Mouse (Mus musculus) urinary bladder, postnatal 14 days (tissue): Measurements from ENCODE around the gene Ccn1.

Experiments used
- DNase-seq: peaks from one replicate; pipeline ENCODE4 v3.0.0; 2021; ENCODE audit warnings: low spot score

Gene Ccn1

DNA sequence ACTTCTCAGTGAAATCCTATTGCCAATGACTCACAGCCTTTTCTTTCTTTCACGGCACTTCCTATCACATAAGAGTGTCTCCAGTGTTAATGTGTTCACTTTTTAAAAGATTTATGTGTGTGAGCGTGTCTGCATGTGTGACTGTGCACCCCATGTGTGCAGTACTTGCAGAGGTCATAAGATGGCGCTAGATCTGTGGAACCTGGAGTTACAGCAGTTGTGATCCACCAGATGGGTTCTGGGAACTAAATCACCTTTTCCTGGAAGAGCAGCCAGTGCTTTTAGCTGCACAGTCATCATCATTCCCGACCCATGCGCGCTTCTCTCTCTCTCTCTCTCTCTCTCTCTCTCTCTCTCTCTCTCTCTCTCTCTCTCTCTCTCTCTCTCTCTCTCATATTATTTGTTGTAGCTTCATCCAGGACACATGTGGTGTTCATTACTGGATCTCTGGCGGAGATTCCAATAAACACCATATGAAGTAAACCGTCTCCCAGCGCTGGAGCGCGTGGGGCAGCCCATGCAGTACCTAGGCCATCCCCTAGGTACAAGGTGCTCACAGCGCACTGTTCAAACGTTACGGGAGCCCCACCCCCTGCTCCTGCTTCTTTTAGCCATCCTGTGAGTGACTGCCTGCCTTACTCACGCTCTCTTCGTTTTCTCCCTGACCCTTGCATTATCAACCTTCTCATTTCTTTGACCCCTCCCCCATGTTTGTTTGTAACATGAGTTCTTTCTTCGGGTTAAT lies 30.0 kb downstream of the Ccn1 start:
- no peak for DNase-seq

DNA sequence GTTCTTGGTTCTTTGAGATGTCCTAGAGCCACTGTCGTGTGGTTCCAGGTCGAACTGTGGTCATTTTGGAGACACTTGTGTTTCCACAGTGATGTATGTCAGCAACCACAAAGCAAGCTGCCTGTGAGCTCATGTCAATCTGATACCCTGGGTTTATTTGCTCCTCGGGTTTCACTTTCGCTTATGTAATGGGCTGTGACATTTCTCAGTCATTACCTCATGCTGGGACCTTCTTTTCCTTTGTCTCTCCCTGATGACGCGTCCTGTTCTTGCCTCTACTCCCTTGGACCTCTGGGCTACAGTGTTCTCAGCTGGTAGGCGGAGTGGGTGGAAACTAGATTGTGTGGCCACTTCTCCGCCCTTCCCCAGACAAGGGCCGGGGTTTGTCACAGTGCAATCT lies 31.5 kb downstream of the Ccn1 start:
- no peak for DNase-seq

DNA sequence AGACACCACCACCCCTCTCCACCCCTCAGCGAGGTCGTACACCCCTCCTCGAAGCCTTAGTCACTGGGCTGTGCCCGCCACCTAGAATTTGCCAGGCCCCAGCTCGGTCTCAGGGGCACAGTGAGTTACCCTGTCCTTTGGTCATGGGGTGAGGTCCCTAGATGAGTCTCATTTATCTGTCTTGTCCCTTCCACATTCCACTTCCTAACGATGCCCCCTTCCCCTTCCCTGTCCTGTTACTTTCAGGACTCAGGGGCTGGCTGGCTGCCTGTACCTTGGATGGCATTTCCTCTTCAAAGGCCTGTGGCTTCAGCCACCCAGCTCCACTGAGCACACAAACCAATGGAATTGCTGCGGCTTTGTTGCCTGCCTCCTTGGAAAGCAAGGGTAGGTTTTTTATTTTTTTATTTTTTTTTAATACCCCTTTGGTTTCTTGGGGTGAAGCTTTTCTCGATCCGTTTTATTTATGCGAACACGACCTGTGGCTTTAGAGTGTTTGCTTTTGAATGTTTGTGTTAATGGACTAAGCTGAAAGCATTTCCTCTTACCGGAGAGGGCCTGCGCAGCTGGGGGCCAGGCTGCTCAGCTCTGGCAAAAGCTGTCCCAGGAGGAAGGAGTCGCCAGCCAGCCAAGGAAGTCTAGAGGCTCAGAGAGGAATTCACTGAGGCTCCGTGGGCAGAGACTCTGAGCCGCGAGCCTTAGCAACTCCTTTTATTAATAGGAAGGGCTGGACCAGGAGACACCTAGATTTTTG lies 35.2 kb downstream of the Ccn1 start:
- peak; percentile 53 for DNase-seq

DNA sequence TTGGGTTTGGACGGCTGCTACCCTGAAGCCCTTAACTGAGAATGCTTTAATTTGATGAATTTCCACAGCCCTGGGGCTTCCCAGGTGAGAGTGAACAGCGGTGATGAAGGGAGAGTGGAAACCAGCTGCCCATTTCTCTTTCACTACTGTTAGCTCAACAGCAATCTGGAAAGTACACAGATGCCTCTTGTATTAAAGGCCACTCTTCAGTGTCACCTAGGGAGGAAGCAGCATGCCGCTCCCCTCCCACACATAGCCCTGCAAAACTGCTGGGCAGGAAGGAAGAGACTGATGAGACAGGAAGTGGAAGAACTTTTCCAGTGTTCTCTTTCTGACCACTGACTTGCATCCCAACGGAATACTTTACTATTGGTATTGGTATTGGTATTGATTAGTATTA lies 36.5 kb downstream of the Ccn1 start:
- DNase-seq, result no peak

DNA sequence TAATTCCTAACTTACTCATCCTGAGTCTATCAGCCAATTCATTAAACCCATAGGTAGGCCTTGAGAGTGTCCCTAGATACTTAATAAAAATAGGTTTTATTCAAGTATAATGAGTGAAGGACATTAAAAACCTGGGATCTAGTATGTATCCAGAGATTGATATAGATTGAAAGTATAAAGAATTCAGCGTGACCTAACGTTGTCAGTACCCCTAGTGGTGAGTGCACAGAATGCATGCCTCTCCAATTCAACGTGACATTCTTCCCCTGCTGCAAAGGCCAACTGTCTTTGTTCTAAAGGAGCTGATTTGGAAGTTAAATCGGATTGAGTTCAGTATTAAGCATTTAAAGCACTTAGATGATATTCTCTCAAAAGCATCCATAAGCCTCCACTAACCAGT lies 37.1 kb downstream of the Ccn1 start:
- DNase-seq, result no peak

DNA sequence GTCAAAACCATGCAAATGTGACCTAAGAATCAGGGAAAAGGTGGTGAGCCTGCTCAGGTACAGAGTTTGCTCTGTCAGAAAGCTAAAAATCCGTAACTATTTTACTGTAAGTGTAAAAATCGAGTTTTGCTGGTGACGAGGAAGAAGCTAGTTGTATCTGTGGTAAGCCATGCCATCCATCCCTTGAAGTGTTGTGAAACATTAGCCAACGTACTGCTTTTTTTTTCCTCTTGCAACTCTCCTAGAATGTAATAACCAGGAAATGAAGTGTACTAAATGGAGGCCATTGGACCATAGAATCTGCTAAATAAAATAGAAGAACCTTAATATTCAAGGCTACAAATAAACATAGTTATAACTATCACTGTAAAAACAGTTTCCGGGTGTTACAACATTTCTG lies 41.5 kb downstream of the Ccn1 start:
- no peak for DNase-seq

DNA sequence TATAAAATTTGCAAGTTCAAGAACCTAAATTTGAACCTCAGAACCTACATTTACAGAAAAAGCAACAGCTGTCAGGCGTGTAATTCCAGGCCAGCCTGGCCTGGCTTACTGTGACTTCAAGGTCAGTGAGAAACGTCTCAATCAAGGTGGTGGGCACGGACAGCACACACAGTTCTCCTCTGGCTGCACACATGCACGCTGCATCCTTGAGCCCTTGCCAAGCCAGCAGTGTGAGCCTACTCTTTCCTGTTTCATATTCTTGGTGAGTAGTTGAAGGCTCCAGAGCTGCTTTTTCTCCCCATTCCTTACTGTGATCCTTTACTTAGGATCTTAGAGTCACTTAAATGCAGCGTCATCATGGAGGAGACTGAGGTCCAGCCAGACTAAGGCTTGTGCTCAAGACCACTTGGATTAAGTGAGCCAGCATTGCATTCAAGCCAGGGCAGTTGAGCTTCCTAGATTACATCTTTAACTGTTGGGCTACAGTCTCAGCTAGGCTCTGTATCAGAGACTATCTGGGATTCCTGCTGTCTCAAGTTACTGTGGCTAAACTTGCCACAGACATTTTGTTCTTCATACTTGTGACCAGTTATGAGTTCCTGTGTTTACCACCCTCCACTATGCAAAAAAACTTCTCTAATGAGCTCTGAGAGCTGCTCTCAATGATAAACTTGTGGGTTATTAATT lies 44.2 kb downstream of the Ccn1 start:
- no peak for DNase-seq

DNA sequence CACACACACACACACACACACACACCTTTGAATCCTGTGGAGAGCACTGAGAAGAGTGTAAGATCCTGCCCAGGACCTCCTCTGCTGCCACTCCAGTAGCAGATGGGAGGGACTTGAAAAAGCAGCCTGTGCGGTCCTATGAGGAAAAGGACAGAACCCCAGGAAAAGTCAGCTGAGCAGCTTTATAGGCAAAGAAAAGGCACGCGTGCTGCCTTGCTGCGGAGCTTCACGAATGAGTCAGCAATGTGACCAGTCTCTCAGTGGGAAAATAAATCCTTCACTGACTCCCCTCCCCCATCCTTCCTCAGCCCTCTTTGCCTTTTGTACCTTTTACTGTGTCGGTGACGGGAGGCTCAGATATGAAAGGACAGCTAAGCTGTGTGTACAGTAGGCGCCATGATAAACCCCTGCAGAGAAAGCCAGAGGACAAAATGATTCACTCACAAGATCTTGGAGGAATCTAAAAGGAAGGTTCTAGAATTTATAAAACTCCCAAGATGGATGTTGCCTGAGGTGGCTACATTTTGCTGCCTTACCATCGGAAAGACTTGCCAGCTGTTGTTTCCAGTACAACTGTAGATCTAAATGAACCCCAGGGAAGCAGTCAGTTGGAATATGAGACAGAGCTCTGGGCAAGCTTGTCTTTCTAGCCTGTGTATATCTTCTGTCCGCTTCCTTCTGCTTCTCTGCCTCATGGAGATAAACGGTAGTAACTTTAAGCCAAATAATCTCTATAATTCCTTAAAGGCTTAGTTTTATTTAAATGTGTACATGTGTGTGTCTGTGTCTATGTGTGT lies 47.2 kb downstream of the Ccn1 start:
- DNase-seq, result peak; percentile 56

DNA sequence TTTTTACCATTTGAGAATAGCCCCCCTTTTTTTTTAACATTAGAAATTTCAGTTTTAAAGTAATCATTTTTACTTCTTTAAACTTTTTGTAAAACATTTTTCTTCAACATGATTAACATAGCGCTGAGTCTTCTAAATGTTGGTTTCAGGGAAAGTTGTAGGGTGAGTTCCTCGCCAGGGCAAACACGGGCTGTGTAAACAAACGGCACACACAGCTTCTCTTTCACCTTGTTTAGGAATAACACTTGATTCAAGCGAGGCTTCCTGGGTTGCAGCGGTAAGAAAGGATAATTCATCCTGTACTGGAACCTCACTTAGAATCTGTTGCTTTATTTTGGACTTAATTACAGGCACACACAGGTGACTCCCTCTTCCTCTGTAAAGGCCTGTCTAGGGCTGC lies 48.4 kb downstream of the Ccn1 start:
- peak; percentile 29 for DNase-seq

DNA sequence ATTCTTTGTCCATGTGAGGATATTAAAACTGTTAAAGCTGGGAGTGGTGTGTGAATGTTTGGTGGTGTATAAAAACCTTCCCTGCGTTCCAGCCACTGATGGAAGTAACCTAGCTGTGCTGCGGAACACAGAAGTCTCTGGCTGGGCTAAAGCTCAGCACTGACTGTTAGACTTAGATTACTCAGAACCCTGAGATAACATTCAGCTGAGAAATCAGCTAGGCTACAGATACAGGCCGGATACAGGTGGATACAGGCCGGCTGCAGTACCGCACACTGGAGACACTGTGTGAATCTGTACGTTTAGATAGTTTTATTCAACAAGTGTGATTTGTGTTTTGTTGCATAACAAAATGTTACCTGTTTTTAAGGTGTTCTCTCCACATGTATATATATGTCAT lies 49.0 kb downstream of the Ccn1 start:
- DNase-seq, result no peak

DNA sequence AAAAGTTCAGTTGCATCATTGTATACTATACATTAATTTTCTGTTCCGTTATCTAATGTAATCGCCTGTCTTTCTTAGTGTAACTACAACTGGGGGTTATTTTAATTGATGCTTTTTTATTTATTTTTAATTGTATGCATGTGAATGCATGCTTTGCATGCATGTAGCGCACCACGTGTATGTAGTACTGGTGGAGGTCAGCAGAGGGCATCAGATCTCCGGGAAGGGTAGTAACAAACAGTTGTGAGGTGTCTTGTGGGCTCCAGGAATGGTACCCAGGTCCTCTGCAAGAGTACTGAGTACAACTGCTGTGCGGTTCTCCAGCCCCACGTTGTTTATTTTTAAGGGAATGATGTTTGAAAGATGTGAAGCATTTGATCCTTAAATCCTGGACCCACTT lies 50.7 kb downstream of the Ccn1 start:
- DNase-seq, result no peak
